Mouse (Mus musculus): ENCODE measurements around the gene Nfix. TPM values are rescaled to one million over a fixed set of nuclear protein-coding genes. Genes with fewer than 3 reads are reported as not detected.

Gene Nfix
- polyA plus RNA-seq, 1 experiment from 2014 or later: 28.7 TPM

- Histone ChIP-seq H3K9me3 (no peaks in the 10 kb centered on the region), H3K27ac (replicated peaks) (no peak overlapping the region), H3K4me3 (no peak overlapping the region), H3K9ac (no peak overlapping the region), H3K4me1 (replicated peaks) (peaks cover 68% of the 10 kb centered on the region), H3K27me3 (peaks cover 100% of the 10 kb centered on the region), H3K36me3 (no peaks in the 10 kb centered on the region), H3K4me2 (no peak overlapping the region)
- no peak for ATAC-seq (ENCODE audit: low read depth)
- WGBS: 13% methylated on average over 10 of the region's 10 CpGs
Observed at GRCm38 (mm10) chr8:84782680-84783079, 17.5 kb downstream of the Nfix start.

- Histone ChIP-seq H3K9ac (no peak overlapping the region), H3K4me2 (no peak overlapping the region), H3K27me3 (peaks cover 100% of the 10 kb centered on the region), H3K9me3 (no peaks in the 10 kb centered on the region), H3K4me3 (no peak overlapping the region), H3K36me3 (no peaks in the 10 kb centered on the region), H3K27ac (replicated peaks) (no peak overlapping the region), H3K4me1 (replicated peaks) (peaks cover 62% of the 10 kb centered on the region)
- WGBS: 11% methylated on average over 5 of the region's 5 CpGs
- no peak for ATAC-seq (ENCODE audit: low read depth)
Observed at GRCm38 (mm10) chr8:84781686-84782505, 18.2 kb downstream of the Nfix start.

- Histone ChIP-seq H3K4me1 (replicated peaks) (peaks cover 60% of the 10 kb centered on the region), H3K27me3 (peaks cover 100% of the 10 kb centered on the region), H3K36me3 (no peaks in the 10 kb centered on the region), H3K9ac (no peak overlapping the region), H3K27ac (replicated peaks) (no peak overlapping the region), H3K9me3 (no peaks in the 10 kb centered on the region), H3K4me3 (no peak overlapping the region), H3K4me2 (no peak overlapping the region)
- 19% methylated on average over 6 of the region's 6 CpGs for WGBS
- ATAC-seq (ENCODE audit: low read depth): no peak
Observed at GRCm38 (mm10) chr8:84780949-84781680, 19.0 kb downstream of the Nfix start.

GRCm38 (mm10) chr8:84780225-84780555 lies 20.0 kb downstream of the Nfix start:
- peak overlapping the region; percentile 28; the same call in 1 of the 2 replicates for H3K4me2 ChIP-seq
- peak overlapping the region; percentile 46; the same call in 1 of the 2 replicates for H3K9ac ChIP-seq
- H3K4me3 ChIP-seq: no peak overlapping the region
- peak overlapping the region; percentile 77 for H3K27ac ChIP-seq (replicated peaks)
- H3K4me1 ChIP-seq (replicated peaks): peaks cover 60% of the 10 kb centered on the region
- WGBS: 3% methylated on average over 13 of the region's 13 CpGs
- no peak for ATAC-seq (ENCODE audit: low read depth)
- H3K27me3 ChIP-seq: peaks cover 100% of the 10 kb centered on the region
- H3K9me3 ChIP-seq: no peaks in the 10 kb centered on the region
- no peaks in the 10 kb centered on the region for H3K36me3 ChIP-seq

GRCm38 (mm10) chr8:84779519-84780224 lies 20.5 kb downstream of the Nfix start:
- H3K4me1 ChIP-seq (replicated peaks): peaks cover 60% of the 10 kb centered on the region
- no peaks in the 10 kb centered on the region for H3K36me3 ChIP-seq
- H3K9me3 ChIP-seq: no peaks in the 10 kb centered on the region
- peak overlapping the region; percentile 77 for H3K27ac ChIP-seq (replicated peaks)
- H3K4me3 ChIP-seq: no peak overlapping the region
- H3K4me2 ChIP-seq: peak overlapping the region; percentile 28
- H3K9ac ChIP-seq: peak overlapping the region; percentile 46; the same call in 1 of the 2 replicates
- WGBS: 5% methylated on average over 19 of the region's 19 CpGs
- no peak for ATAC-seq (ENCODE audit: low read depth)
- peaks cover 98% of the 10 kb centered on the region for H3K27me3 ChIP-seq

- ATAC-seq (ENCODE audit: low read depth): no peak
- Histone ChIP-seq H3K36me3 (no peaks in the 10 kb centered on the region), H3K27me3 (peaks cover 94% of the 10 kb centered on the region), H3K4me3 (no peak overlapping the region), H3K4me2 (peak overlapping the region; percentile 28; the same call in 1 of the 2 replicates), H3K4me1 (replicated peaks) (peaks cover 59% of the 10 kb centered on the region), H3K9ac (0 out of 2 replicates have a peak overlapping the region, but pooled peaks have one; percentile 46), H3K9me3 (no peaks in the 10 kb centered on the region), H3K27ac (replicated peaks) (peak overlapping the region; percentile 77)
- 9% methylated on average over 11 of the region's 11 CpGs for WGBS
Observed at GRCm38 (mm10) chr8:84778638-84779380, 21.3 kb downstream of the Nfix start.

- Histone ChIP-seq H3K9me3 (no peaks in the 10 kb centered on the region), H3K36me3 (no peaks in the 10 kb centered on the region), H3K4me1 (replicated peaks) (peaks cover 66% of the 10 kb centered on the region), H3K27me3 (peaks cover 90% of the 10 kb centered on the region), H3K4me2 (peak overlapping the region; percentile 3; the same call in 1 of the 2 replicates), H3K9ac (0 out of 2 replicates have a peak overlapping the region, but pooled peaks have one; percentile 17), H3K27ac (replicated peaks) (peak overlapping the region; percentile 77), H3K4me3 (no peak overlapping the region)
- WGBS: 21% methylated on average over 10 of the region's 10 CpGs
- ATAC-seq (ENCODE audit: low read depth): no peak
Observed at GRCm38 (mm10) chr8:84777899-84778637, 22.1 kb downstream of the Nfix start.

GRCm38 (mm10) chr8:84776569-84776968 lies 23.6 kb downstream of the Nfix start:
- peak overlapping the region; percentile 93 for H3K27ac ChIP-seq (replicated peaks)

GRCm38 (mm10) chr8:84775621-84776113 lies 24.5 kb downstream of the Nfix start:
- Histone ChIP-seq H3K27ac (replicated peaks) (peak overlapping the region; percentile 93), H3K9me3 (no peaks in the 10 kb centered on the region), H3K4me1 (replicated peaks) (peaks cover 85% of the 10 kb centered on the region), H3K36me3 (no peaks in the 10 kb centered on the region), H3K4me3 (peak overlapping the region; percentile 4; the same call in 1 of the 2 replicates), H3K9ac (peak overlapping the region; percentile 61), H3K4me2 (peak overlapping the region; percentile 55), H3K27me3 (peaks cover 90% of the 10 kb centered on the region)
- WGBS: 5% methylated on average over 7 of the region's 7 CpGs
- no peak for ATAC-seq (ENCODE audit: low read depth)

More at GRCm38 (mm10) chr8:84776569-84776968, 23.6 kb downstream of the Nfix start:
- 25% methylated on average over 1 of the region's 1 CpGs for WGBS
- H3K4me1 ChIP-seq (replicated peaks): peaks cover 79% of the 10 kb centered on the region
- H3K9me3 ChIP-seq: no peaks in the 10 kb centered on the region
- H3K36me3 ChIP-seq: no peaks in the 10 kb centered on the region
- no peak overlapping the region for H3K9ac ChIP-seq
- no peak overlapping the region for H3K4me2 ChIP-seq
- no peak overlapping the region for H3K4me3 ChIP-seq
- no peak for ATAC-seq (ENCODE audit: low read depth)
- H3K27me3 ChIP-seq: peaks cover 90% of the 10 kb centered on the region

GRCm38 (mm10) chr8:84775105-84775591 lies 25.0 kb downstream of the Nfix start:
- H3K27ac ChIP-seq (replicated peaks): peak overlapping the region; percentile 93
- ATAC-seq (ENCODE audit: low read depth): peak; percentile 33; the same call in 1 of the 2 replicates
- WGBS: 4% methylated on average over 13 of the region's 13 CpGs
- no peaks in the 10 kb centered on the region for H3K9me3 ChIP-seq
- no peaks in the 10 kb centered on the region for H3K36me3 ChIP-seq
- peaks cover 90% of the 10 kb centered on the region for H3K27me3 ChIP-seq
- H3K9ac ChIP-seq: peak overlapping the region; percentile 61
- H3K4me1 ChIP-seq (replicated peaks): peaks cover 85% of the 10 kb centered on the region
- H3K4me3 ChIP-seq: peak overlapping the region; percentile 18; the same call in 1 of the 2 replicates
- H3K4me2 ChIP-seq: peak overlapping the region; percentile 55

Data from neural tube, embryonic 13.5 days (tissue).